In genomic region chr13:9457420-9458308, GRCm38 (mm10) we compare ENCODE assay signal across 21 mouse cellular contexts.
A peak's percentile ranks its signal among the peaks of the same experiment; 100 is the strongest.
DNase-seq lines count a peak whose midpoint lies in the region; ATAC-seq lines count a peak whose summit lies in the region.
"Had no signal": no experiment of that assay in that cellular context is flagged by ENCODE, and none has a peak within 500 bp of the region (broad histone marks: within the 10 kb centered on the region; RNA-seq: fewer than 3 reads in every experiment).

No protein-coding gene starts in this region.

- H3K4me1 ChIP-seq in midbrain, embryonic 11.5 days (ENCODE audit: control insufficient read depth, insufficient read depth, low read length): no peaks in the 10 kb centered on the region
- no peaks in the 10 kb centered on the region for H3K4me1 ChIP-seq in midbrain, embryonic 15.5 days
- peaks cover 14% of the 10 kb centered on the region; the same call in 1 of the 2 replicates for H3K4me1 ChIP-seq in midbrain, embryonic 13.5 days (replicated peaks)
- H3K4me1 ChIP-seq in midbrain, embryonic 16.5 days (ENCODE audit: control insufficient read depth, insufficient read depth, low read length): no peaks in the 10 kb centered on the region
- H3K4me1 ChIP-seq: embryonic facial prominence, embryonic 15.5 days had no signal

- H3K9ac ChIP-seq in midbrain, embryonic 11.5 days (ENCODE audit: low read length): no peak overlapping the region
- no peak overlapping the region for H3K9ac ChIP-seq in midbrain, embryonic 15.5 days
- H3K9ac ChIP-seq in midbrain, embryonic 13.5 days (replicated peaks): no peak overlapping the region
- no peak overlapping the region for H3K9ac ChIP-seq in midbrain, embryonic 16.5 days (ENCODE audit: low read depth, low read length)
- H3K9ac ChIP-seq: embryonic facial prominence, embryonic 13.5 days; embryonic facial prominence, embryonic 15.5 days; forebrain, embryonic 12.5 days had no signal

- H3K27ac ChIP-seq in midbrain, embryonic 11.5 days (ENCODE audit: low read depth, low read length): no peak overlapping the region
- H3K27ac ChIP-seq in midbrain, embryonic 15.5 days: no peak overlapping the region
- no peak overlapping the region for H3K27ac ChIP-seq in midbrain, embryonic 13.5 days
- no peak overlapping the region for H3K27ac ChIP-seq in midbrain, embryonic 16.5 days (ENCODE audit: low read length)
- H3K27ac ChIP-seq: embryonic facial prominence, embryonic 13.5 days; embryonic facial prominence, embryonic 15.5 days; forebrain, embryonic 10.5 days; forebrain, embryonic 12.5 days had no signal

- H3K9me3 ChIP-seq in midbrain, embryonic 11.5 days (ENCODE audit: control insufficient read depth, low read length): no peaks in the 10 kb centered on the region
- no peaks in the 10 kb centered on the region for H3K9me3 ChIP-seq in midbrain, embryonic 15.5 days
- H3K9me3 ChIP-seq in midbrain, embryonic 13.5 days: no peaks in the 10 kb centered on the region
- no peaks in the 10 kb centered on the region for H3K9me3 ChIP-seq in midbrain, embryonic 16.5 days (replicated peaks; ENCODE audit: control insufficient read depth, low read length, poor library complexity, severe bottlenecking)
- H3K9me3 ChIP-seq: embryonic facial prominence, embryonic 13.5 days; embryonic facial prominence, embryonic 15.5 days; forebrain, embryonic 10.5 days; forebrain, embryonic 12.5 days had no signal

- 63% methylated on average over 8 of the region's 8 CpGs for WGBS in midbrain, embryonic 11.5 days
- 57% methylated on average over 8 of the region's 8 CpGs for WGBS in midbrain, embryonic 15.5 days
- 62% methylated on average over 8 of the region's 8 CpGs for WGBS in midbrain, embryonic 13.5 days
- WGBS in midbrain, embryonic 16.5 days: 51% methylated on average over 8 of the region's 8 CpGs

- no peak overlapping the region for H3K4me3 ChIP-seq in midbrain, embryonic 11.5 days (ENCODE audit: low read depth, low read length)
- H3K4me3 ChIP-seq in midbrain, embryonic 15.5 days: no peak overlapping the region
- no peak overlapping the region for H3K4me3 ChIP-seq in midbrain, embryonic 13.5 days (replicated peaks)
- H3K4me3 ChIP-seq in midbrain, embryonic 16.5 days (ENCODE audit: low read depth, low read length): no peak overlapping the region
- H3K4me3 ChIP-seq: embryonic facial prominence, embryonic 13.5 days; embryonic facial prominence, embryonic 15.5 days; erythroblast, embryonic 14.5 days; forebrain, embryonic 10.5 days; forebrain, embryonic 12.5 days had no signal

- ATAC-seq in midbrain, embryonic 11.5 days (ENCODE audit: low FRiP score): peak; percentile 87
- no peak for ATAC-seq in midbrain, embryonic 15.5 days (replicated peaks)
- ATAC-seq in midbrain, embryonic 13.5 days: peak; percentile 92
- no peak for ATAC-seq in midbrain, embryonic 16.5 days
- ATAC-seq: forebrain, embryonic 14.5 days; forebrain, embryonic 16.5 days had no signal

- no peak overlapping the region for H3K4me2 ChIP-seq in midbrain, embryonic 11.5 days
- H3K4me2 ChIP-seq in midbrain, embryonic 15.5 days: no peak overlapping the region
- H3K4me2 ChIP-seq in midbrain, embryonic 13.5 days (replicated peaks): no peak overlapping the region
- H3K4me2 ChIP-seq in midbrain, embryonic 16.5 days (ENCODE audit: low read length): no peak overlapping the region
- H3K4me2 ChIP-seq: embryonic facial prominence, embryonic 13.5 days; embryonic facial prominence, embryonic 15.5 days; forebrain, embryonic 12.5 days had no signal

- peak; percentile 80 for DNase-seq in midbrain, embryonic 11.5 days (ENCODE audit: low spot score, missing footprints)
- DNase-seq: adrenal gland, adult 2 months; adrenal gland, postnatal 10 days; adrenal gland, postnatal 25 days; cerebellum, adult 11 months; cerebellum, adult 18-20 months; cerebellum, adult 8-10 months; cerebellum, adult 9-11 months; cerebellum, postnatal 14 days; cerebellum, postnatal 36 days; embryo, embryonic 11 days had no signal

- no peaks in the 10 kb centered on the region for H3K36me3 ChIP-seq in midbrain, embryonic 11.5 days (ENCODE audit: control insufficient read depth, insufficient read depth, low read length)
- H3K36me3 ChIP-seq in midbrain, embryonic 15.5 days (replicated peaks): no peaks in the 10 kb centered on the region
- no peaks in the 10 kb centered on the region for H3K36me3 ChIP-seq in midbrain, embryonic 13.5 days
- no peaks in the 10 kb centered on the region for H3K36me3 ChIP-seq in midbrain, embryonic 16.5 days (ENCODE audit: control insufficient read depth, insufficient read depth, low read length)
- H3K36me3 ChIP-seq: embryonic facial prominence, embryonic 13.5 days; embryonic facial prominence, embryonic 15.5 days; forebrain, embryonic 10.5 days; forebrain, embryonic 12.5 days had no signal

- H3K27me3 ChIP-seq in midbrain, embryonic 11.5 days (ENCODE audit: control insufficient read depth, insufficient read depth, low read length): no peaks in the 10 kb centered on the region
- H3K27me3 ChIP-seq in midbrain, embryonic 15.5 days (replicated peaks): no peaks in the 10 kb centered on the region
- H3K27me3 ChIP-seq in midbrain, embryonic 13.5 days: no peaks in the 10 kb centered on the region
- H3K27me3 ChIP-seq in midbrain, embryonic 16.5 days (ENCODE audit: control insufficient read depth, insufficient read depth, low read depth, low read length): no peaks in the 10 kb centered on the region
- H3K27me3 ChIP-seq: embryonic facial prominence, embryonic 13.5 days; embryonic facial prominence, embryonic 15.5 days; forebrain, embryonic 12.5 days had no signal

Comparison
In these comparisons a context has a peak if more than half of its experiments do, and no peak if none do; other contexts are left out.
1. ATAC-seq: peak in midbrain, embryonic 11.5 days (single experiment) and midbrain, embryonic 13.5 days (single experiment); none in midbrain, embryonic 15.5 days (single experiment) and midbrain, embryonic 16.5 days (single experiment).